Mouse (Mus musculus): ENCODE measurements at regions not wholly inside any gene's neighbourhood (a gene's known extent, or its start where the extent isn't known, plus 50 kb on each side); places are given as distances from the start of the nearest gene placed in this dataset.

DNA sequence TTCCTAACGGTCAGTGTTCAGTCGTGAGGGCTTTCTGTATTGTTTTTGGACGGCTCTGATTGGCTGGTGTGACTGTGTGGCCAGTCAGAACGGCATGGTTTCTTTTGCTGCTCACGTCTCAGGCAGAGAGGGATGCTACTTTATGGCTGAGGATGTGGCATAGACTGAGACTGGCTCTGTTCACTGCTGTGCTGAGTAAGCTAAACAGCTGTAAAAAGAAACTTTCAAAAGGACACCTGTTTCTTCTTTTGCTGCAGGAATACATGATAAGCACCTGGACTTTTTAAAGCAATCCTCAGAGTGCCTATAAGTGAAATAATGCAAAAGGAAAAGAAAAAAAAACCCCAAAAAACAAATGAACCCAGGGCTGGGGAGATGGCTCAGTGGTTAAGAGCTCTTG is 113.7 kb upstream of the Klf14 start:
- no peaks in the 10 kb centered on the region for H3K36me3 ChIP-seq (replicated peaks; ENCODE audit: control insufficient read depth, insufficient read depth, low read depth)
- no peak overlapping the region for H3K4me2 ChIP-seq (ENCODE audit: low read depth)
- WGBS (ENCODE audit: insufficient replicate concordance): 54% methylated on average over 5 of the region's 5 CpGs
- no peak overlapping the region for H3K27ac ChIP-seq
- H3K4me1 ChIP-seq (replicated peaks; ENCODE audit: control insufficient read depth in 2 of 2, insufficient read depth in 2 of 2, low read length in 1 of 2): peaks cover 0 to 3% of the 10 kb centered on the region in 2 experiments; a peak in 2 of 4 replicates
- H3K9ac ChIP-seq (replicated peaks): no peak overlapping the region
- no peaks in the 10 kb centered on the region for H3K9me3 ChIP-seq (ENCODE audit: control insufficient read depth, low read length)
- no peak overlapping the region for H3K4me3 ChIP-seq (ENCODE audit: insufficient read depth in 1 of 2, low read depth in 2 of 2, low read length in 2 of 2)
- no peak for ATAC-seq (ENCODE audit: insufficient read depth)
- no peaks in the 10 kb centered on the region for H3K27me3 ChIP-seq (ENCODE audit: control insufficient read depth, insufficient read depth, low read length)
- DNase-seq (ENCODE audit: low read depth in 3 of 3, low spot score in 3 of 3): no peak
- TF ChIP-seq CTCF (IDR thresholded peaks at IDR 0.05; ENCODE audit: low read depth) (no peak), EP300 (IDR thresholded peaks at IDR 0.05; ENCODE audit: low read depth) (no peak)

DNA sequence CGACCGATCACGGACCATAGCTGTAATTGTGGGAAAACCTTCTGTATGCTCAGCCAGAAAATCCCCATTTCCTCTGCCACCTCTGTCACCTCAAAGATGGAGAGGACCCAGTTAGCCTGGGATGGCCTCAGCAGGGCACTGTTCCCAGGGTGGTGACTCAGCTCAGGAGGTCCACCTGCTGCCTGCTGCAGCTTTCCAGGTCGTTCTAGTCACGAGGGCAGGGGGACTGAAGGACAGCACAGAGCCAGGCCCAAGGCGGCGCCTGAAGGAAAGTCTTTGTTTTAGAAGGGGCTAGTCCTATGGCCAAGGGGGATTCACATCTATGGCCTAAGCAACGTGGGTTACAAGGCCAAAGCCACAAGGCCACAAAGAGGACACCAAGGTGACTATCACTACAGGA is 114.5 kb upstream of the Klf14 start:
- H3K4me3 ChIP-seq (ENCODE audit: insufficient read depth in 1 of 2, low read depth in 2 of 2, low read length in 2 of 2): no peak overlapping the region
- TF ChIP-seq EP300 (IDR thresholded peaks at IDR 0.05; ENCODE audit: low read depth) (no peak), CTCF (IDR thresholded peaks at IDR 0.05; ENCODE audit: low read depth) (no peak)
- no peak for DNase-seq (ENCODE audit: low read depth in 3 of 3, low spot score in 3 of 3)
- no peak overlapping the region for H3K9ac ChIP-seq (replicated peaks)
- WGBS (ENCODE audit: insufficient replicate concordance): 73% methylated on average over 8 of the region's 8 CpGs
- peaks cover 0 to 9% of the 10 kb centered on the region in 2 experiments; a peak in 2 of 4 replicates for H3K4me1 ChIP-seq (replicated peaks; ENCODE audit: control insufficient read depth in 2 of 2, insufficient read depth in 2 of 2, low read length in 1 of 2)
- no peak overlapping the region for H3K27ac ChIP-seq
- H3K36me3 ChIP-seq (replicated peaks; ENCODE audit: control insufficient read depth, insufficient read depth, low read depth): no peaks in the 10 kb centered on the region
- ATAC-seq (ENCODE audit: insufficient read depth): no peak
- H3K27me3 ChIP-seq (ENCODE audit: control insufficient read depth, insufficient read depth, low read length): no peaks in the 10 kb centered on the region
- H3K4me2 ChIP-seq (ENCODE audit: low read depth): no peak overlapping the region
- H3K9me3 ChIP-seq (ENCODE audit: control insufficient read depth, low read length): no peaks in the 10 kb centered on the region

DNA sequence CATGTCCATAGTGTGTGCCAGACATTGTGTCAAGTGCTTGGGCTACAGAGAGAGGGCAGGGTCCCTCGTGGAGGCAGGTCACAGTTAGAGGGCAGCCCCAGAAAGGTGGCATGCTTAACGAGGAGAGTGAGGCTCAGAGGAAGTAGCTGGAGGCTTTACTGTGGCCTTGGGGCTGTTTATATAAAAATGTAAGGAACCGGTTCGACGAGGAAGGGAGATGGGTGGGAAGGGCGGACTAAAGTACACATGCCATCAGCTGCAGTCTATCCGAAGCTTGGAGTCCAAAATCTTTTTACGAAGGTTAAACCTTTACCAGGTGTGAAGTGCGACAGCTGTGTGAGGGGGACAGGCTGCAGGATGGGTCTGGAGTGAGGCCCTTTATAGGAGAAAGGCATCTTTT is 115.5 kb upstream of the Klf14 start:
- Histone ChIP-seq H3K4me3 (ENCODE audit: insufficient read depth in 1 of 2, low read depth in 2 of 2, low read length in 2 of 2) (no peak overlapping the region), H3K9me3 (ENCODE audit: control insufficient read depth, low read length) (no peaks in the 10 kb centered on the region), H3K36me3 (replicated peaks; ENCODE audit: control insufficient read depth, insufficient read depth, low read depth) (no peaks in the 10 kb centered on the region), H3K4me1 (replicated peaks; ENCODE audit: control insufficient read depth in 2 of 2, insufficient read depth in 2 of 2, low read length in 1 of 2) (peaks cover 0 to 12% of the 10 kb centered on the region in 2 experiments; a peak in 2 of 4 replicates), H3K9ac (replicated peaks) (no peak overlapping the region), H3K4me2 (ENCODE audit: low read depth) (no peak overlapping the region), H3K27ac (no peak overlapping the region), H3K27me3 (ENCODE audit: control insufficient read depth, insufficient read depth, low read length) (no peaks in the 10 kb centered on the region)
- WGBS (ENCODE audit: insufficient replicate concordance): 68% methylated on average over 9 of the region's 9 CpGs
- TF ChIP-seq EP300 (IDR thresholded peaks at IDR 0.05; ENCODE audit: low read depth) (no peak), CTCF (IDR thresholded peaks at IDR 0.05; ENCODE audit: low read depth) (no peak)
- no peak for DNase-seq (ENCODE audit: low read depth in 3 of 3, low spot score in 3 of 3)
- ATAC-seq (ENCODE audit: insufficient read depth): no peak

DNA sequence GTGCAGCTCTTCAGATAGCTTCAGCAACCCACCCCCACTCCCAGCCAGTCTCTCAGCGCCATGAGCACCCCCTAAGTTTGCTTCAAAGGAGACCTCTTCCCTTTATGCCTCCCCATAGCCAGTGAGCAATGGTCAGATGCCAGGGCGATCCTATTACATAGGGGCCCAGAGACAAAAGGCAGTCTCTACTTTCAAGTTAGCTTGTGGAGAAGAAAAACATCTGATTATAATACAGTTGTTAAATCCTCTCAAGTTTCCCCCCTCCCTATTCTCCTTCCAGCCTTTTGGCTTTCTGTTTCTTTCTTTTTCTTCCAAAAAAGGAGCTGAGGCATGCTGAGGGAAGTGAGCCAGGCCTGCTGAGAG is 116.3 kb upstream of the Klf14 start:
- no peaks in the 10 kb centered on the region for H3K36me3 ChIP-seq (replicated peaks; ENCODE audit: control insufficient read depth, insufficient read depth, low read depth)
- WGBS (ENCODE audit: insufficient replicate concordance): 68% methylated on average over 2 of the region's 2 CpGs
- H3K9me3 ChIP-seq (ENCODE audit: control insufficient read depth, low read length): no peaks in the 10 kb centered on the region
- ATAC-seq (ENCODE audit: insufficient read depth) (no peak), DNase-seq (ENCODE audit: low read depth in 3 of 3, low spot score in 3 of 3) (no peak)
- no peak for TF ChIP-seq CTCF (IDR thresholded peaks at IDR 0.05; ENCODE audit: low read depth)
- no peak for TF ChIP-seq EP300 (IDR thresholded peaks at IDR 0.05; ENCODE audit: low read depth)
- peaks cover 0 to 13% of the 10 kb centered on the region in 2 experiments; a peak in 2 of 4 replicates for H3K4me1 ChIP-seq (replicated peaks; ENCODE audit: control insufficient read depth in 2 of 2, insufficient read depth in 2 of 2, low read length in 1 of 2)
- H3K4me3 ChIP-seq (ENCODE audit: insufficient read depth in 1 of 2, low read depth in 2 of 2, low read length in 2 of 2): no peak overlapping the region
- H3K27me3 ChIP-seq (ENCODE audit: control insufficient read depth, insufficient read depth, low read length): no peaks in the 10 kb centered on the region
- no peak overlapping the region for H3K27ac ChIP-seq
- H3K4me2 ChIP-seq (ENCODE audit: low read depth): no peak overlapping the region
- no peak overlapping the region for H3K9ac ChIP-seq (replicated peaks)

DNA sequence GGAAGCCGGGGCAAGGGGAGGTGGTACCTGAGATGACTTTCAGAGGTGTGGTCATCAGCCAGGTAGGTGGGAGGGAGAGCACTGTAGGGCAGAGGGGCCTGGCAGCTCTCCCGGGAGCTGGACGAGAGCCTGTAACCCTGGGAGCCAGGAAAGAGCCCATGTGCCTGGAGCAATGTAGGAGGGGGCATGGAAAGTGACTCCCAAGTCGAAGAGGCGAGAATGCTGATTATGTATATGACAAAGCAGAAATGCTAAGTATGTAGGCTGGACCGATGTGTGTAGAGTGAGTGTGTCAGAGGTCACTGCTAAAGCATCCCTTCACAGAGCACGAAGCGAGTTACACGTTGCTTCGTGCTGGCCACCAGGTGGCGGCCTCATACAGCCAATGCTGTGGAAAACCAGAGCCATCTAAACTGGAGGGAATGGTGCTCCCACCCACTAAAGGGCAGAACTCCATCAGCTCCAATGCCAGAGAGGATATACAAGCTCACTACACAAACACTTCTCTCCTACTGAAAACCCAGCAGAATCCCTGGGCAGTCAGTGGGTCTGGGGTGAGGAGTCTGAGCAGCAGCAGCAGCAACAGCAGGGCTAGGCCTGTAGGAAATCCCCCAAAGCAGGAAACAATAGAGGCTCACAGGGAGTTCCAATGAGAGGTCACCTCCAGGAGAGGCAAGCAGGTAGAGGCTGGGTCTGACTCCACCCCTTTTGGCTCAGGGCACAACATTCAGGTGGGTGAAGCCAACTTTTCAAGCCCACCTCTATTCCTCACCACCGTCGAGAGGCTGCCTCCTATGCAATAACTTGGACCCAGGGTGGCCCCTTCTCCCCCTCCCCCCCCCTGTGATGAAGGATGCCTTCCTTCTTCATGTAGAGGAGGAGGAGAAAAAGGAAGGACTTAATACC is 116.9 kb upstream of the Klf14 start:
- ATAC-seq (ENCODE audit: insufficient read depth) (peak; percentile 53; the same call in 1 of the 2 replicates), DNase-seq (ENCODE audit: low read depth in 3 of 3, low spot score in 3 of 3) (peak in 1 of 3 experiments; percentile 36)
- Histone ChIP-seq H3K27ac (no peak overlapping the region), H3K4me3 (ENCODE audit: insufficient read depth in 1 of 2, low read depth in 2 of 2, low read length in 2 of 2) (no peak overlapping the region), H3K4me2 (ENCODE audit: low read depth) (no peak overlapping the region), H3K36me3 (replicated peaks; ENCODE audit: control insufficient read depth, insufficient read depth, low read depth) (no peaks in the 10 kb centered on the region), H3K4me1 (replicated peaks; ENCODE audit: control insufficient read depth in 2 of 2, insufficient read depth in 2 of 2, low read length in 1 of 2) (peaks cover 0 to 15% of the 10 kb centered on the region in 2 experiments; a peak in 2 of 4 replicates), H3K9ac (replicated peaks) (no peak overlapping the region), H3K9me3 (ENCODE audit: control insufficient read depth, low read length) (no peaks in the 10 kb centered on the region), H3K27me3 (ENCODE audit: control insufficient read depth, insufficient read depth, low read length) (no peaks in the 10 kb centered on the region)
- WGBS (ENCODE audit: insufficient replicate concordance): 42% methylated on average over 13 of the region's 13 CpGs
- TF ChIP-seq CTCF (IDR thresholded peaks at IDR 0.05; ENCODE audit: low read depth) (peak; percentile 94), EP300 (IDR thresholded peaks at IDR 0.05; ENCODE audit: low read depth) (no peak)

All from liver, embryonic 14.5 days (tissue).